Mouse (Mus musculus): ENCODE data around the gene Rrh. TPM values are rescaled to one million over a fixed set of nuclear protein-coding genes. Genes with fewer than 3 reads are reported as not detected.
A peak's percentile ranks its signal among the peaks of the same experiment; 100 is the strongest.
"Not testable (repeated sequence)": the region's sequence is repeated elsewhere in the genome, so short reads cannot be mapped to it uniquely, and the experiment has no call there.

The Rrh gene
- total RNA-seq, 2 experiments from 2014 or later = 0.12 to 0.14 TPM

DNA sequence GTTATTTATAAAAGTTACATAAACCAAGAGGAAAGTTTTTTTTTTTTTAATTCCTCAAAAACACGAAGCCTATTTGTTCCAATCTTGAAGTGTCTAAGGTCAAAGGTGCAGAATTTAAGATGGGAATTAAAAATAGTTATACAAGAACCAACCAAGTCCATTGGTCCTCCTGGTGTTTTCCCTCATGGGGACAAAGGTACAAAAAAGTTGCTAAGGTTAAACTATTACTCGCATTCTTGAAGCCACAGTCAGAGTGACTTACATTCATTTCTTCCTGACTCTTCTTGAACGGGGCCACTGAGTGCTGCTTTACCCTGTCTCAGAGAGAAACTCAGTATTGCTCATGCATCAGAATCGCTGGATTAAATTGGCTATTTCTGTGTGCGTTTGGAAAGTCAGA, 25.0 kb downstream of the Rrh start:
- intact Hi-C loops (cut with DNase I) = no loop called here

DNA sequence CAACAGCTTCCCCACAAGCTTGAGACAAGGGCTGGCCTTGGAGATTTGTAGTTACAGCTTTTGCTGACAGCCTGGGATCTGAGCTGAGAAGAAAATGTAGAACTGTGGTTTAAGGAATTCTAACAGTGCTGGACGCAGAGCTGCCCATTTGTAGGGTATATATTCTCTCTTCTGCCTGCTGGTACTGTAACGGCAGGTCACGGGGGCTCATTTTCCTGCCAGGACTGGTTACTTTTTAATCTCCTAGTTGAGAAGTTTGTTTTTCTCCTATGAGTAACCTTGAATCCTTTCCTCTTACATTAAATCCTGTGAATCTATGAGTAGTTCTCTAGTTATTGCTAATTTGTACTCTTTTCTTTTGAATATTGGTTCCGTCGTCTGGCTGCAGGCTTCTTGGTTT, 28.6 kb downstream of the Rrh start:
- no peak for DNase-seq
- intact Hi-C loops (cut with DNase I) = no loop called here

More for the DNA sequence above, 25.0 kb downstream of the Rrh start:
- DNase-seq = no peak

DNA sequence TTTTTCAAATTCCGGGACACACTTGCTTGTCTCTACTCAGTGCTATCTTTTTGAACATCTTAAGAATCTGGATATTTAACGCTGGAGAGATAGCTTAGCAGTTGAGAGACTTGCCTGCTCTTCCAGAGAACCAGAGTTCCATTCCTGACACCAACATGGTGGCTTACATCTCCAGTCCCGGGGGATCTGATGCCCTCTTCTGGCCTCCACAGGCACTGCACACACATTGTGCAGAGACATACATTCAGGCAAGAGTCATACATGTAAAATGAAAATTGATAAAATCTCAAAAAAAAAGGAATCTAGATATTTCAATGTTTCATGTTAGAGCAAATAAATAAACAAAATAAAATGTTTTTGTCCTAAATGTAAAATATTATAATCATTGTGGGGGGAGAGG, 39.6 kb downstream of the Rrh start:
- intact Hi-C loops (cut with DNase I) = no loop called here
- DNase-seq = no peak

DNA sequence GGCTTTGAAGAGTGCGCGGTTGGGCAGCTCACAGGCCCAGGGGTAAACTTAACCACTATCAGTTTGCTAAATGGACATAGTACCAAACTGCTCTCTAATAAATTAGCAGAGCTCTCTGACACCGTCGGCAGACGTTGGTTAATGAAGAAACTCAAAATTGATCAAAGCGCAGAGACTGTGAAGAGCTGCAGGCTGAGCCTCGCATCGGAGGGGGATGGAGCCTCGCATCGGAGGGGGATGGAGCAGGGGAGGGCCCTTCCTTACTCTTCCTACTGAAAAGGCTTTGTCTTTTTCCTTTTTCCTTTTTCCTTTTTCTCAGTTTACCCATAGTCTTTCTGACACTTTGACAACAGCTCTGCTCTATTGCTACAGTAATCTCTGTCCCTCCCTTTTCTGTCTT, 41.0 kb downstream of the Rrh start:
- DNase-seq = no peak
- intact Hi-C loops (cut with DNase I) = no loop called here

DNA sequence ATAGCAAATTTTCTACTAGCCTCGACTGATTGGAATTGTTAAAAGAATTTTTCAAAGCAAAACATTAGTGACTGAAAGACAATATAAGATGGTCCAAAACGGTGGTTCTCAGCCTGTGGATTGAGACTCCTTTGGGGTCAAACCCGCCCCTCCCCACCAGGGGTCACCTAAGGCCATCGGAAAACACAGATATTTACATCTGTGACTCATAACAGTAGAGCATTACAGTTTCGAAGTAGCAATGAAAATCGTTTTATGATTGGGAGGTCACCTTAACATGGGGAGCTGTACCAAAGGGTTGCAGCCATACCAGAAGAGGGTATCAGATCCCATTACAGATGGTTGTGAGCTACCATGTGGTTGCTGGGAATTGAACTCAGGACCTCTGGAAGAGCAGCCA, 51.2 kb downstream of the Rrh start:
- DNase-seq = no peak
- intact Hi-C loops (cut with DNase I) = no loop called here

DNA sequence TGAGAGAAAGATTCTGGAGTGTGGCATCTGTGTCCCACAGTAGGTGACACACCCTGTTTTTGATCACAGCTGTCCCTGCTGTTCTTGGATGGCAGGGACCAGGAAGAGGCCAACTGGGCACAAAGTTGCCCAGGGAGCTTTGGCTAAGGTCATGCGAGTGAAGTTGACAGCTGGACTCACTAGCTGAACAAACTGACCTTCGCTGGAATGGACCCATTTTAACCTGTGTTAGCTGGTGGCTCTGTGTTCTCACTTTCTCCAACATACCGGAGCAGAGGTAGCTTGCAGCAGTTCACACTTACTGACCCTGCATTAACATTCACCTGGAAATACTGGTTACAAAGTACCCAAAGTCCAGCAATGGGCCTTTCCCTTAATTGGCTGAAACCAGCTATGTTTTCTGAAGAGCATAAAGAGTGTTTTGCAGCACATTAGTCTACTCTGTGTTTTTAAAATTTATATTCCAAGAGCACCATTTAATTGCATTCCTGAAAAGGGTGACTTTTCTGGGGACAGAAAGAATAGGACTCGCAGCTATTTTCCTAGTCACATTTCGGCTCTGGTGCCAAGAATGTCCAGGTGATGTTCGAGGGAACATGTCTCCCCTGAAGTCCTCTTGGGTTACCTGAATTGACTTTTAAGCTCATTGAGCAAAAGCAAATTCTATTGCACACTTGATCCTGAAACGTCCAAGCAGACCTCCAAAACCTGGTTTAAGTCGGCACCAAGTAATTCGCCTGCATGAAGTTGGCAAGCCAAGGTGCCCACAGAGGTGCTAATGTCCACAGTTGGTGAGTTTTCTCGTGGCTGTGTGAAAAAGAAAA, 55.2 kb downstream of the Rrh start:
- DNase-seq = no peak

DNA sequence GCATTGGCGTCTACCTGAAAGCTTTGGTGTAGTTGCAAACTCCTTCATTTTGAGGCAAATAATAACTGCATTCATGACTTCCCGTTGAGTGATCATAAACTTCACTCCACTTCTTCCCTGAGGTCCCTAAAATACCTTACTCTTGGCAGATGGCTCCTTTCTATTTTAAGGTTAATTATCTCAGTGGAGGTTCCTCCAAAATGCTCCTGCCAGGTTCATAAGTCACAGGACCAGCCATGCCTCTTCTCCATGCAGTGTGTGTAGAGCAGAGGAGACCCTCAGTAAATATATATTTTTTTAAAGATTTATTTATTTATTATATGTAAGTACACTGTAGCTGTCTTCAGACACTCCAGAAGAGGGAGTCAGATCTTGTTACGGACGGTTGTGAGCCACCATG, 56.3 kb downstream of the Rrh start:
- peak; percentile 39 to 40 for DNase-seq

More for the DNA sequence above, 55.2 kb downstream of the Rrh start:
- intact Hi-C loops (cut with DNase I) = no loop called here

DNA sequence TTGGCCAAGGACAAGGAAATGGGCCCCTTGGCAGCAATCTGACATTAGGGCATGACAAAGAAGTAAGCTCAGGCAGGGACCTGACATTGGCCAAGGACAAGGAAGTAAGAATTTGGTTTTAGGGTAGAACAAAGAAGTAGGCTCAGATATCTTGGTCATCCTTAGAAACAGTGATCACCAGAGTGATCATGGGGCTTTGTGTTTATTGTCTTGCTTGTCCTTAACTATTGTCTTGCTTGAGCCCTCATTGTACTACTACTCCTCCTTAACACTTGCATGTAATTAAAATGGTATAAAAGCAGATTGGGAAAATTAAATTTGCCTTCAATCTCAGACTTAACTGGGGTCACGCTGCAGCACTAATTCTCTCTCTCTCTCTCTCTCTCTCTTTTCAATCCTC, 64.8 kb downstream of the Rrh start:
- intact Hi-C loops (cut with DNase I); DNase-seq: not testable (repeated sequence)

More for the DNA sequence above, 56.3 kb downstream of the Rrh start:
- intact Hi-C loops (cut with DNase I) = no loop called here

DNA sequence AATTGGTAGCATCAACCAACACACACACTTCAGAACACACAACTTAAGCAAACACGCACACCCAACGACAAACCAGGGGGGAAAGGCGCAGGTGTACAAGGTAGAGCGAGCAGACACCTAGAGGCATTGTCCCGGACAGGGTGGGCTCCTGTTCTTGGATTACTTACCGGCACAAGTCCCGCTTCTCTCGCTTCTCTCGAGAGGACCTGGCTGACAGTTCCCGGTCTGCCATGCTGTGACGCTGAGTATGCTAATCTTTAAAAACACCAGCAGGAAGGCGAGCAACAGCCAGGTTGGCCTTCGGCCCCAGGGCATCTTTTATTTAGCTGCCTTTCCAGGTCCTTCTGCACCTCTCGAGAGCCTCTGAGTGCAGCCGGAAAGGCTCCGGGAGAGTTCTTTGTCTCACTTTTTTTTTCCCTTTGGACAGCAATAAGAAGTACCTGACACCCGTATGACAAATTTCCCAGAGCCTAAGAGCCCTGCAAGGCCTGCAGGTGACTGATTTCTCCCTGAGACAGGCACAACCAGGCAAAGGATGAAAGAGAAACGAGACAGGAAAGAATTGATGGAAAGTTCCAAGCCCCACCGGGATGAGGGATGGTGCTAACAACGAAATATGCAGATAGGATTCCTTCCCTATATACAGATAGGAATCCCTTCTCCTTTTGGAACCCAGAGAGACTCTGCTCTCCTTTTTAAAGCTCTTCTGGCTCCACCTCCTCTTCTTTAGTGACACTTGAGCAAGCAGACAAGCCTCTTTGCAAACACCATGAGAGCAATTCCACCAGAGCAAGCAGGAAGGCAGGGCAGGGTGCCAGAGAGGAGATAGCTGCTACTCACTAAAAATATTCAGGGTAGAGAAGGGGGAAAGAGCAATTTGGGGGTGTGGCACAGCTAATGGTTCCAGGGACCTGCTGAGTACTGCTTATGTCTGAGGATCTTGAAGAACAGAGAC, 67.5 kb downstream of the Rrh start, which contains the start of gene Egf:
TSS of gene Egf (minus strand) at position 667 of the 955 bp plus-strand sequence.
- intact Hi-C loops (cut with DNase I) = no loop called here
- DNase-seq = peak; percentile 43 to 60

Other genes starting within 250 kb of the Rrh start
- 1 to 10 TPM; 1.5 to 1.8 TPM for gene Egf, start 67.3 kb downstream of the Rrh start, total RNA-seq (2021)
- gene Lrit3, start 18.6 kb downstream of the Rrh start, total RNA-seq (2021) = not detected
- 10 to 100 TPM; 25.5 to 29.4 TPM for gene Gar1, start 8.8 kb upstream of the Rrh start, total RNA-seq (2021)
- 1 to 10 TPM; 1.2 to 1.3 TPM for gene Cfi, start 13.3 kb upstream of the Rrh start, total RNA-seq (2021)
- 10 to 100 TPM; 21.3 to 29.8 TPM for gene Pla2g12a, start 56.0 kb upstream of the Rrh start, total RNA-seq (2021)
- gene Casp6, start 78.8 kb upstream of the Rrh start, total RNA-seq (2021) = 10 to 100 TPM; 19.5 to 25.3 TPM
- gene Mcub, start 147.6 kb upstream of the Rrh start, total RNA-seq (2021) = 1 to 10 TPM; 1.1 to 1.4 TPM
- 10 to 100 TPM; 33.7 to 38.4 TPM for gene Sec24b, start 239.0 kb upstream of the Rrh start, total RNA-seq (2021)